ENCODE assay signal across 29 mouse cellular contexts in genomic region chr2:167763891-167764410, GRCm38 (mm10).
A peak's percentile ranks its signal among the peaks of the same experiment; 100 is the strongest.
DNase-seq lines count a peak whose midpoint lies in the region; ATAC-seq and TF ChIP-seq lines count a peak whose summit lies in the region.
"Had no signal": no experiment of that assay in that cellular context is flagged by ENCODE, and none has a peak within 500 bp of the region (broad histone marks: within the 10 kb centered on the region; RNA-seq: fewer than 3 reads in every experiment).

No protein-coding gene starts in this region.

- peaks cover 54% of the 10 kb centered on the region for H3K4me1 ChIP-seq in liver, embryonic 12.5 days
- H3K4me1 ChIP-seq in liver, embryonic 11.5 days (replicated peaks; ENCODE audit: control insufficient read depth, insufficient read depth, low read length) = peaks cover 23% of the 10 kb centered on the region
- peaks cover 44% of the 10 kb centered on the region for H3K4me1 ChIP-seq in liver, postnatal 0 days (ENCODE audit: insufficient read depth)
- peaks cover 35% of the 10 kb centered on the region for H3K4me1 ChIP-seq in forebrain, embryonic 10.5 days

- WGBS in liver, embryonic 12.5 days (ENCODE audit: insufficient replicate concordance) = 90% methylated on average over 7 of the region's 7 CpGs
- WGBS in liver, embryonic 11.5 days = 87% methylated on average over 7 of the region's 7 CpGs
- 91% methylated on average over 7 of the region's 7 CpGs for WGBS in liver, postnatal 0 days (ENCODE audit: insufficient replicate concordance)
- WGBS in forebrain, embryonic 10.5 days = 90% methylated on average over 7 of the region's 7 CpGs

- 0 out of 2 replicates have a peak overlapping the region, but pooled peaks have one; percentile 45 for H3K9ac ChIP-seq in liver, embryonic 12.5 days
- H3K9ac ChIP-seq in liver, embryonic 11.5 days (ENCODE audit: low read depth, low read length) = no peak overlapping the region
- H3K9ac ChIP-seq in liver, postnatal 0 days (replicated peaks) = no peak overlapping the region
- H3K9ac ChIP-seq: embryonic facial prominence, embryonic 12.5 days; hindbrain, embryonic 14.5 days; kidney, embryonic 15.5 days had no signal

- TF ChIP-seq EP300 in liver, postnatal 0 days (IDR thresholded peaks at IDR 0.05; ENCODE audit: low read depth) = no peak

- no peaks in the 10 kb centered on the region for H3K9me3 ChIP-seq in liver, embryonic 12.5 days (replicated peaks)
- H3K9me3 ChIP-seq in liver, embryonic 11.5 days (ENCODE audit: control insufficient read depth, low read length) = no peaks in the 10 kb centered on the region
- H3K9me3 ChIP-seq in liver, postnatal 0 days (ENCODE audit: low read length) = no peaks in the 10 kb centered on the region
- H3K9me3 ChIP-seq in forebrain, embryonic 10.5 days = no peaks in the 10 kb centered on the region
- H3K9me3 ChIP-seq: embryonic facial prominence, embryonic 12.5 days; heart, embryonic 12.5 days; kidney, embryonic 15.5 days; neural tube, embryonic 13.5 days had no signal

- H3K27ac ChIP-seq in gastrocnemius, adult 2 months = peak overlapping the region; percentile 98
- peak overlapping the region; percentile 77; the same call in 1 of the 2 replicates for H3K27ac ChIP-seq in liver, embryonic 12.5 days
- H3K27ac ChIP-seq in liver, embryonic 11.5 days (ENCODE audit: low read depth, low read length) = no peak overlapping the region
- peak overlapping the region; percentile 89 for H3K27ac ChIP-seq in liver, postnatal 0 days (ENCODE audit: low read depth)
- no peak overlapping the region for H3K27ac ChIP-seq in forebrain, embryonic 10.5 days
- H3K27ac ChIP-seq: embryonic facial prominence, embryonic 12.5 days; hindbrain, embryonic 14.5 days; left cerebral cortex, adult 2 months; neural tube, embryonic 13.5 days had no signal

- H3K27me3 ChIP-seq in liver, embryonic 12.5 days (replicated peaks) = no peaks in the 10 kb centered on the region
- no peaks in the 10 kb centered on the region for H3K27me3 ChIP-seq in liver, embryonic 11.5 days (replicated peaks; ENCODE audit: control insufficient read depth, insufficient read depth, low read length)
- no peaks in the 10 kb centered on the region for H3K27me3 ChIP-seq in liver, postnatal 0 days (ENCODE audit: insufficient read depth, low read length)
- 0 out of 2 replicates have a peak, but pooled peaks cover 4% of the 10 kb centered on the region for H3K27me3 ChIP-seq in forebrain, embryonic 10.5 days (ENCODE audit: poor library complexity, severe bottlenecking)
- H3K27me3 ChIP-seq: embryonic facial prominence, embryonic 12.5 days; heart, embryonic 12.5 days; kidney, embryonic 15.5 days; neural tube, embryonic 13.5 days; Patski had no signal

- TF ChIP-seq CTCF in gastrocnemius, adult 2 months (IDR thresholded peaks at IDR 0.05) = no peak
- TF ChIP-seq CTCF in liver, postnatal 0 days (IDR thresholded peaks at IDR 0.05; ENCODE audit: low read depth) = no peak

- no peak overlapping the region for H3K4me3 ChIP-seq in gastrocnemius, adult 2 months
- H3K4me3 ChIP-seq in liver, embryonic 12.5 days = no peak overlapping the region
- no peak overlapping the region for H3K4me3 ChIP-seq in liver, embryonic 11.5 days (ENCODE audit: low read depth, low read length)
- H3K4me3 ChIP-seq in liver, postnatal 0 days (ENCODE audit: low read depth, low read length) = no peak overlapping the region
- no peak overlapping the region for H3K4me3 ChIP-seq in forebrain, embryonic 10.5 days
- H3K4me3 ChIP-seq: embryonic facial prominence, embryonic 12.5 days; heart, embryonic 12.5 days; kidney, embryonic 15.5 days; left cerebral cortex, adult 2 months; neural tube, embryonic 13.5 days had no signal

- H3K4me2 ChIP-seq in liver, embryonic 12.5 days = no peak overlapping the region
- H3K4me2 ChIP-seq in liver, embryonic 11.5 days = no peak overlapping the region
- no peak overlapping the region for H3K4me2 ChIP-seq in liver, postnatal 0 days (ENCODE audit: low read depth, low read length)
- H3K4me2 ChIP-seq: embryonic facial prominence, embryonic 12.5 days; heart, embryonic 12.5 days; hindbrain, embryonic 14.5 days; kidney, embryonic 15.5 days; midbrain, embryonic 11.5 days; neural tube, embryonic 13.5 days had no signal

- H3K36me3 ChIP-seq in liver, embryonic 12.5 days = no peaks in the 10 kb centered on the region
- no peaks in the 10 kb centered on the region for H3K36me3 ChIP-seq in liver, embryonic 11.5 days (ENCODE audit: control insufficient read depth, insufficient read depth, low read length)
- no peaks in the 10 kb centered on the region for H3K36me3 ChIP-seq in liver, postnatal 0 days (replicated peaks; ENCODE audit: insufficient read depth, low read length)
- no peaks in the 10 kb centered on the region for H3K36me3 ChIP-seq in forebrain, embryonic 10.5 days (replicated peaks)
- H3K36me3 ChIP-seq: embryonic facial prominence, embryonic 12.5 days; heart, embryonic 12.5 days; kidney, embryonic 15.5 days; neural tube, embryonic 13.5 days had no signal

- DNase-seq in gastrocnemius, adult 2 months = no peak
- no peak for DNase-seq in gastrocnemius, postnatal 36 days
- no peak for DNase-seq in liver, embryonic 11.5 days (ENCODE audit: low spot score)
- no peak for DNase-seq in liver, postnatal 0 days
- no peak for DNase-seq in forebrain, embryonic 10.5 days (ENCODE audit: extremely low spot score, low spot score)
- DNase-seq in adrenal gland, postnatal 14 days = no peak
- DNase-seq: adrenal gland, postnatal 10 days; cerebellum, adult 11-12 months; cerebellum, adult 9-11 months; embryo, embryonic 11 days; heart, postnatal 4 days; kidney, adult 18-20 months; kidney, postnatal 25 days; lung, adult 2 months; lung, postnatal 10 days; right cerebral cortex, postnatal 4 days; thymus, adult 2 months; thymus, postnatal 36 days had no signal

- intact Hi-C loops in gastrocnemius, adult 2 months (cut with DNase I) = loop anchor here (2.0 kb wide), 1 partner anchor 61 kb away; no protein-coding TSS in a partner anchor
- intact Hi-C loops in gastrocnemius, postnatal 36 days (cut with DNase I) = loop anchor here (2.0 to 5.0 kb wide), 4 partner anchors 63 to 128 kb away; no protein-coding TSS in a partner anchor

- no peak for ATAC-seq in liver, embryonic 12.5 days
- no peak for ATAC-seq in liver, embryonic 11.5 days (replicated peaks; ENCODE audit: low FRiP score)
- no peak for ATAC-seq in liver, postnatal 0 days
- ATAC-seq: forebrain, embryonic 16.5 days; midbrain, embryonic 16.5 days had no signal

Comparison
In these comparisons a context has a peak if more than half of its experiments do, and no peak if none do; other contexts are left out.
1. H3K27ac ChIP-seq: peak in gastrocnemius, adult 2 months (single experiment), liver, embryonic 12.5 days (single experiment) and liver, postnatal 0 days (single experiment); none in liver, embryonic 11.5 days (single experiment) and forebrain, embryonic 10.5 days (single experiment).